Mouse (Mus musculus) spleen, postnatal 10 days (tissue): ENCODE data around the gene Lrig2.

ENCODE experiments used
- DNase-seq, 2 experiments: peaks; one replicate each; pipeline ENCODE4 v3.0.0; 2021 to 2022; ENCODE audit warnings: low spot score in 2 of 2

Lrig2 gene

DNA sequence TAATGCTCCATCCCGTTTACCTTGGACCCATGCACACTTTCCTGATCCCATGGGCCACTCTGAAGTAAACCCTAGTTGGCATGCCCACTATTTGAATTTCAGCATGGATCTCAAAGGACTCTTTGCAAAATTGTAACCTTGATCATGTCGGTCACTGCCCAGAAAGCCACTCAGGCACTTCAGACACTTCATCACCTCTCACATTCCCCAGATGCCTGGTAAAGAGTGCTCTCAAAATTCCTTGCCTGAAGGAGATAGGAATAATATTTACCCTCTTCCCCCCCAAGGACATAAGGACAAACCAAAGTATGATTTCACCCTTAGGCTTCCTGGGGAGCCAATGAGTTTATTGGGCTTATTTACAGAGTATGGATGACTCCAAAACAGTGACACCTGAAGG, 139.3 kb downstream of the Lrig2 start:
- DNase-seq, result no peak

DNA sequence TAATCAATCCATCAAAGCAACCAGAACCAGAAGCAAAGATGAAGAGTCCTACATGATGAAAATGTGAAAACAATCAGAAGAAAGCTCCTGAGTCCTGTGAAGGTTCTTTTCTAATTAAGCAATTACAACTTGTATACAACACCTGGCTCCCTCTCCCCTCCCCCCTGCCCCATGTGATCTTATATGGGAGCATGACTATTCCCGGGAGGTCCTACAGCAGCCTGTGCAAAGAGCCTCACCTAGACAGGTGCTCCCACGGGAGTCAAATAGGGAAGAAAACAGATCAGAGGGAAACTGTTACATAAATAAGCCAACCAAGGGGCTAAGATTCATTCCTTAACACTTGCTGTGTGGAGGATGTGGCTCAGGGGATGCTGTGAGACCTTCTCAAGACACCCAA, 143.8 kb downstream of the Lrig2 start:
- DNase-seq, result no peak

DNA sequence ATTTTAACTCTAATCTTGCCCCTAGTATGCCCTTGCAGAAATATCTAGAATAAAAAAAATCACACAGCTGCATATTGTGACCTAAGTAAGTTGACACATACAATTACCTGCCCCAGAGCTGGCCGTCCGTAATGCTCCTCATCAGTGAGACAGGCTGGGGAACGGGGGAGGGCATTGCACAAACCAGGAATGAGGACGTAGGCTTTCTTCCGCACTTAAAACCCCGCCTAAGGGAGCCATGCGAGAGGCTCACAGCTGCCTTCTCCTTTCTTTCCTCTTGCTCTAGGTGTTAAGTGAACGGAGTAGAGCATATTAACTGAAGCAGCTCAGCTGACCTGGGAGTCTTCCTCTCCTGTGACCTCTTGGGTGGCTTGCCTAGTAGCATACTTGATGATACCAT, 149.9 kb downstream of the Lrig2 start:
- no peak for DNase-seq

DNA sequence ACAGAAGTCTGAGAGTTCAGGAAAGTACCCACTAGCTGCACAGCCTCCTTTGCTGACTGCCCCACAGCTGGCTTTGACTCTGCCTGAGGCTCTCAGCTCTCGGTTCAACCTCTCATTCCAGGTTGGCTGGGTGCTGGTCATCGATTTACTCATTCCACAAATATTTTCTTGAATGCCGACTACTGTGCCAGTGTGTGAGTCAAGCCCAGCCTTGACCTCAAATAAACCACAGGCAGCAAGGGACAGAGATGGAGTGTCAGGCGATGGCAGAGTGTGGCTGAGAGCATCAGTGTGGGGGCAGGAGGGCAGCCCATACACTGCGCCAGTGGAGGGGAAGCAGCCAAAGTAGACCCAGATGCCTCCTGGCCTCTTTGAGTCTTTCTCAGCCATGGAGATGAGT, 151.4 kb downstream of the Lrig2 start:
- DNase-seq, result no peak

DNA sequence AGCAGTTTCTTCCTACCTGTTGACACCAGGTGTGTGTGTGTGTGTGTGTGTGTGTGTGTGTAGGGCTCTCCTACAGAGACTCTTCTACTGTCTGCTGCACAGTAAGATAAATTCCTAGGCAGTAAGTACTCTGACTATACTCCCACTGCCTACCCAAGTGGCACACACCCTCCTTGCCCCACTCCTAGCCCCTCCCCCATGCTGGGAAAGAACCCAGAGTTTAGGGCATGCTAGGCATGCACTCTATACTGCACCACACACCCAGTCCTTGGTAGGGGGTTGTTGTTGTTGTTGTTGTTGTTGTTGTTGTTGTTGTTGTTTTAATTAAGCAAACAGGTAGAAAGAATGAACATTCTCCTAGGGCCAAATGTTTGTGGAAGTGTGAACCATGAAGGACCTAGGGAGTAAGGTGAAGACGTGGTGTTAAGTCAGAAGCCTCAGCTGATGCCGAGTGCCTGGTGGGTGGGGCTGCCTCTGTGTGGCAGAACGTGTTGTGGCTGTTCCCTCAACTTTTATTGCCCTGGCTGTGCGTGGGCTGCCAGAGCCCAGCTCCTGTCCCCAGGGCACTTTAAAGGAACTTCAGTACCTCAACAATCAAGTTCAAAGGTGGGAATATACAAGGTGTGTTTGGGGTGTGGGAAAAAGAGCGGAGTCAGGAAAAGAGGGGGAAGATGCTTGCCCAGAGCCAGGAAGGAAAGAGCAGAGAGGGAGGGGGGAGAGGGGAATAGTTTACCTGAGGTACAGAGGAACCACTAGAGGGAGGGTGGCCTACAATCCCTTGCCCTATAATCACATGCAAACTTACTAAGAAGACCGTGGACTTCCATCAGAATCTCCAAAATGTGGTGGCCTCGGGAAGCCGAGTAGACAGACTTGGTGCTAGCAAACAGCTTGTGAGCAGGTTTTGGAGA, 152.2 kb downstream of the Lrig2 start:
- no peak for DNase-seq

DNA sequence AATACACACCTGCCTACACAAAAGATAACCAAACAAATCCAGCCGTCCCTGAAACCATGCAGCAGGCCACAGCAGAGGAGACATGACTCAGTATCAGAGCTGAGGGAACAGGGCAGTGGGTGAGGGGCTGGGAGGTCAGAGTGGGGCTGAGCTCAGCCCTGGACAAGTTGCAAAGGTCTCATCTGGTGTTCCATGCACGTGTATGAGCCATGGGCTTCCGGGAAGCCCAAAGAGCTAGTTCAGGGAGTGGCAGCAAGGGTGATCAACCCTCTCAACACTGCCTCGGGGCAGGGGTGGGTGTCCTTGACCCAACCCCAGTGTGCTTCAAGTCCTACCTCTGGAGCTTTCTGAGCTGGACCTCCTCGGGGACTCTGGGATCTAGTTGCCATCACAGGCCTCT, 153.0 kb downstream of the Lrig2 start:
- DNase-seq, result no peak

DNA sequence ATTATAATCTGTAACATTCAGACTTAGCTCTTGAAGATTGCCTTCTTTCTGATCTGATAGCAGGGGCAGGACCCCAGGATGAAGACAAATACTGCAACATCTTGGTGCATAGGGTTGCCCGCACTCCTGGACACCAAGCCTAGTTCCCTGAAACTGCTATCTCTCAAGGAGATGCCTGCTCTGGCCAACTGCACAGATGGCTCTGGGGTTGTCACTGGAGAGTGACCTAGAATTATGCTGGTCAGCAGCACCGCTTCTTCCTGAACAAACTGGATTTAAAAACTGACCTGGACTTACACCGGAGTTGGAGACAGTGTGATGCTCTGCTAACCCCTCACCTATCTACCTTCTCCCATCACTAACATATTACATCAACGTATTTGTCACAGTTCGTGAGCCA, 155.6 kb downstream of the Lrig2 start:
- no peak for DNase-seq

DNA sequence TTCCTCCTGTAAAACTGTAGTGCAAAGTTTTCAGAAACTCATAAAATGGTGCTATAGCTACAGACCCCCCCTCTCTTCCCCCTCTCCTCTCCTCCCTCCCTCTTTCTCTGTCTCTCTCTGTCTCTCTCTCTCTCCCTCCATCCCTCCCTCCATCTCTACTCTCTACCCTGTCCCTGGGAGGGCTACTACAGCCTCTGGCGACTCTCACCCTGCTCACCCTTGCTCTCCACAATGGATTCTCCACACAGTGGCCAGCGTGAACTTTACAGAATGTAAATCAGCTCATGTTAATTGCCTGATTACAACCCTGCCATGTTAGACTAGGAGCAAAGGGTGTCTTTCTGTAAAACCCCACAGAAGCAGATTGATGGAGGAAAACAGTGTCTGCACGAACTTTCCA, 157.8 kb downstream of the Lrig2 start:
- no peak for DNase-seq

DNA sequence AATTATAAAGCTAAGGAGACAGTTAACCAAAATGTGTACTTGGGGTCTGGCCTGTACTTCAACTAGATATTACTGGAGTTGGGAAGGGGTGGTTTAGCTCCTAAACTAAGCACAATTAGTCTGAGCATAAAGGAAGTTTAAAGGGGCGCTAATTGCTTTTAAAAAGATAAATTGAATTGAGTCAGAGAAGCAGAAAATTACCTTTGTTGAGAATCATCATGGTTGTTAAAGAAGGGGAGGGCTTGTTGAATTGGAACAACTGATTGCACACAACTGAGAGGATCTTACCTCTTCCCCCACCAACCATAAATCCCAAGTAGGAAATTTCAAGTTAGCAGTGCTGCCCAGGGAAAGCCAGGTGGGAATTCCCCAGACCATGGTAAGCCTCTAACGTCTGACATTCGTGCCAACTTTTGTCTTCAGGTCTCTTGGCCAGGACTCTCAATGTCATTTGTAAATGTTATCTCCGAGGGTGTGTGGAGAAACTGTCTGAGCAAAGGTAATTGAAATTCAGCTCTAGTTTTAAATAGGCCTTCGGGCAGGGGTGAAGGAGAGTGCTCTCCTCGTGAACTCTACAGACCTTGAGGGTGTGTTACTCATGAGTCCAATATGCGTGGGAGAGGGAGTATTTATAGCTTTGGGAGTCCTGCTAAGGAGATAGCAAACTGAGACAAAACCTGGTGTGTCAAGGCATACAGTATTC, 159.2 kb downstream of the Lrig2 start:
- DNase-seq, result no peak

DNA sequence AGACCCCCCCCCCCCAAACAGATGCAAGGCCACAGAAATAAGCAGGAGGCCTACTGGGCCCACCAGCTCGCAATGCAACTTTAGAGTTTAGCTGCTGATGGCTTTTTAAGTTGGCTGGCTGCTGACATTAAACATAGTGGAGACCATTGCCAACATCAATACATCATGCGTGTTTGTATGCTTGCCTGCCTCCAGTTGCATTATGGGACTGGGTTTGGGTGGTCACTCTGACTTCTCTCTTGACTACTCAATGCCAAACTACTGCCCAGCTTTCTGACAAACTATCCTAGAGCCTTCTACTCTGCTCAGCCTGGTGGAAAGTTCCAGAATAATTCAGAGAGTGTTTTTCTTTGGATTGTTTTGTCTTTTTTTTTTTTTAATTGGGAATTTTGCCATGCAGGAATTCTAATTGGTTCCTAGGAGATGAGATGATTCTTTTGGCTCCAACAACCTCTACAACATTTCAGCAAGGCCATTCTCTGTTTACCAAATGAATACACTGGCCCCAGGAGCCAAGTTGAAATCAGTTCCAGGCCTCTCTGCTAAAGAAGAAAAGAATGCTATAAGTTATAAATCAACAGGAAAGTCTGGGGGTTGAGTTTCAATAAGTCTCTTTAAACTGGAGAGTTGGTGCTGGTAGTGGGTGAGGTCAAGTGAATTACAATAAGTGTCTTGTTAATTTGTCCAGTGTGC, 161.3 kb downstream of the Lrig2 start:
- DNase-seq, result no peak

DNA sequence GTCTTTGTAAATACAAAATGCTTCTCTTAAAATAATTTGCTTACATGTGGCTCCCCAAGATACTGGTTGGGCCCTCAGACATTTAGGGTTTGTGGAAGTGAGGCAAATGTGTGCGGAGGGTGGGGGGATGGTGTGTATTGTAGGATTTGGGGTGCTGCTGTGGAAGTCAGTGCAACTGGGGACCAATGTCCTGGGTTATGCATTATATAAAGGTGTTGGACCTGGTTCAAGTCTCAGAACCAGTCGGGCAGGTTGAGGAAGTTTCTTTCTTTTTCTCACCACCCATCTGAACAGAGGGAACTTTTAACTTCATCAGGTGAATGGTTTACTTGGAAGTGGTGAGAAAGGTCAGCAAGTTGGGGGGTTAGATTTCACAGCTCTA, 161.9 kb downstream of the Lrig2 start:
- DNase-seq, result no peak

DNA sequence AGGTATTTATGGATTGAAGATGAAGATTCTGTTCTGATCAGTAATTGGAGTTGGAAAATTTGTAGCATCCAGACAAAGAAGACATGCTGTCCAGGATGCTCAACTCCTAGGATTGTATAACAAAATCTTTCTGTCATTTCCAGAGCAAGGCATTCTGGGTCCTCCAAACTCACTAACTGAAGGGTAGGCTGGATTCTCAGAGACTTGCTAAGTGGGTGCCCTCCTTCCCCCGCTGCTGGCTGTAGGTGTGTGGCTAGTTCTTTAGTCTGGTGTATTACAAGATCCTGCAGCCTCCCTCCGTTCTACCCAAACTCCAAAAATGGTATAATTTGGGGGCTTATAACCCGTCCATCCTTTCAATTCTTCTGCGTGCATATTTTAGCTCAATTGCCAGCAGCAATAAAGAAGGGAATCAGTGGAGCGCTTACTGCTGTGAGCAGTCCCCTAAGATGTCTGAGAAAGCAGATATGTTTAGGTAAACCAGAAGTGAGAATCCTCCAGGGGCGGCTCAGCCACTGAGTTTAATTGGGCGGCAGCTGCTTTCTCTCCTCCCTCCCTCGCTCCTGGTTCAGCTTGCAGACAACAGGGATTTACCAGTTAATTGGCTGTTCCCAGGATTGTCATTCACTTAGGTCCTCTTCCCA, 162.4 kb downstream of the Lrig2 start:
- DNase-seq, result no peak
